Mouse (Mus musculus): ENCODE data around the gene Asb8. TPM values are rescaled to one million over a fixed set of nuclear protein-coding genes. Genes with fewer than 3 reads are reported as not detected.

Gene Asb8
- polyA plus RNA-seq, 1 experiment from 2014 or later: 22.8 TPM

GRCm38 (mm10) chr15:98148356-98148755 is 17.1 kb downstream of the Asb8 start:
- peaks cover 11% of the 10 kb centered on the region for H3K4me1 ChIP-seq (ENCODE audit: control insufficient read depth, low read depth, low read length)
- no peak overlapping the region for H3K4me3 ChIP-seq (ENCODE audit: low read depth, low read length)
- WGBS (ENCODE audit: insufficient replicate concordance): 80% methylated on average over 3 of the region's 3 CpGs
- H3K9ac ChIP-seq (ENCODE audit: low read depth, low read length): no peak overlapping the region
- H3K36me3 ChIP-seq (ENCODE audit: control insufficient read depth, insufficient read depth): no peaks in the 10 kb centered on the region
- no peaks in the 10 kb centered on the region for H3K27me3 ChIP-seq (ENCODE audit: control insufficient read depth, insufficient read depth, low read depth, low read length)
- no peak overlapping the region for H3K27ac ChIP-seq (ENCODE audit: low read length)
- H3K9me3 ChIP-seq (replicated peaks; ENCODE audit: control insufficient read depth, low read length): no peaks in the 10 kb centered on the region
- no peak for ATAC-seq (ENCODE audit: low read depth)
- no peak overlapping the region for H3K4me2 ChIP-seq (ENCODE audit: low read depth, low read length)

DNA sequence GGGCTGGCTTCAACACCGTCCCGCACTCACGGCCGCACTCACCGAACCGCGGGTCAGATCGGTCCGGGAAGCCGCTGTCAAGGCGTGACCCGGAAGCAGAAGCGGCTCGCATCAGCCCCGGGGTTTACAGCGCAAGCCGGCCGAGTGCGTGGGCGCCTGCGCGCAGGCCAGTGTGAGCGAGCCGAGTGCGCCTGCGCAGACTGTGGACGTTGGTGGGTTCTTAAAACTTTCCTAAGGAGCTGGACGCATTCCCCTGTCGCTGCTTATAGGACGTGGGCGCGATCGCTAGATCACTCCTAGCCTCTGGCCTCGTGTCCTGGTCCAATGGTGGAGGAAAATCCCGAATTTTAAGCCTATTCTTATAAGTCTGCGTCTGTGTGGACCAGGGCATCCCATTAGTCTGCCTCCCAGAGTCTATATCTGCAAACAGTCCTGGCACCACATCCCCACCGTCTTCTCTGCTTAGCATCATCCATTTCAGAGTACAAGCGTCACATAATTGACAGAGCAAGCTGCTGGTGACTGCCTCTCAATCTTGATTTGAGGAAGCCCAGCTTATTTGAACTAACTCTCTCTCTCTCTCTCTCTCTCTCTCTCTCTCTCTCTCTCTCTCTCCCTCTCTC is 19.8 kb downstream of the Asb8 start:
- Histone ChIP-seq H3K4me1 (ENCODE audit: control insufficient read depth, low read depth, low read length) (peaks cover 11% of the 10 kb centered on the region), H3K36me3 (ENCODE audit: control insufficient read depth, insufficient read depth) (peaks cover 2% of the 10 kb centered on the region; the same call in 1 of the 2 replicates), H3K9me3 (replicated peaks; ENCODE audit: control insufficient read depth, low read length) (no peaks in the 10 kb centered on the region), H3K4me2 (ENCODE audit: low read depth, low read length) (peak overlapping the region; percentile 91), H3K9ac (ENCODE audit: low read depth, low read length) (peak overlapping the region; percentile 95), H3K4me3 (ENCODE audit: low read depth, low read length) (peak overlapping the region; percentile 95), H3K27me3 (ENCODE audit: control insufficient read depth, insufficient read depth, low read depth, low read length) (no peaks in the 10 kb centered on the region), H3K27ac (ENCODE audit: low read length) (peak overlapping the region; percentile 81)
- 1% methylated on average over 38 of the region's 38 CpGs for WGBS (ENCODE audit: insufficient replicate concordance)
- ATAC-seq (ENCODE audit: low read depth): peak; percentile 98

GRCm38 (mm10) chr15:98144861-98145507 is 20.4 kb downstream of the Asb8 start:
- H3K27ac ChIP-seq (ENCODE audit: low read length): peak overlapping the region; percentile 81
- peak; percentile 65 for ATAC-seq (ENCODE audit: low read depth)
- WGBS (ENCODE audit: insufficient replicate concordance): under 1% methylated on average over 31 of the region's 36 CpGs

DNA sequence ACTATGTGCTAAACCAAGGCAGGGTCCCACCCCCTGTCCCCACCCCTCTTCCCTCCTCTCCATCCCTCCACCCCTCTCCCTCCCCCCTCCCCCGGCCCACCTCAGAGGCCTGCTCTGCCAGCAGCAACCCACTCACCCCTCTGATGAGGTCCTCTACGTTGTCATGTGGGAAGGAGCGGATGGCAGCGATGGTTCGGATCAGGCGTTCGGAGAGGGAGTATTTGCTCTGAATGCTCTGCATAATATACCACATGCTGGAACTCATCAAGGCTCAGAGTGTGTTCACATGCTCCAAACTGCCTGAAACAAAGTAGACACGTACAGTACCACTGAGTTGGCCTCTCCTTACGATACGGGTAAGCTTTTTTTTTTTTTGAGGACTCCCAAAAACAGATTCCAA is 22.9 kb downstream of the Asb8 start:
- peaks cover 11% of the 10 kb centered on the region for H3K4me1 ChIP-seq (ENCODE audit: control insufficient read depth, low read depth, low read length)
- no peak overlapping the region for H3K4me2 ChIP-seq (ENCODE audit: low read depth, low read length)
- no peaks in the 10 kb centered on the region for H3K9me3 ChIP-seq (replicated peaks; ENCODE audit: control insufficient read depth, low read length)
- H3K36me3 ChIP-seq (ENCODE audit: control insufficient read depth, insufficient read depth): peaks cover 2% of the 10 kb centered on the region; the same call in 1 of the 2 replicates
- no peaks in the 10 kb centered on the region for H3K27me3 ChIP-seq (ENCODE audit: control insufficient read depth, insufficient read depth, low read depth, low read length)
- H3K27ac ChIP-seq (ENCODE audit: low read length): no peak overlapping the region
- no peak overlapping the region for H3K4me3 ChIP-seq (ENCODE audit: low read depth, low read length)
- ATAC-seq (ENCODE audit: low read depth): no peak
- H3K9ac ChIP-seq (ENCODE audit: low read depth, low read length): no peak overlapping the region
- 92% methylated on average over 10 of the region's 10 CpGs for WGBS (ENCODE audit: insufficient replicate concordance)

More at GRCm38 (mm10) chr15:98144861-98145507, 20.4 kb downstream of the Asb8 start:
- Histone ChIP-seq H3K9me3 (replicated peaks; ENCODE audit: control insufficient read depth, low read length) (no peaks in the 10 kb centered on the region), H3K4me3 (ENCODE audit: low read depth, low read length) (peak overlapping the region; percentile 95), H3K36me3 (ENCODE audit: control insufficient read depth, insufficient read depth) (peaks cover 2% of the 10 kb centered on the region; the same call in 1 of the 2 replicates), H3K27me3 (ENCODE audit: control insufficient read depth, insufficient read depth, low read depth, low read length) (no peaks in the 10 kb centered on the region), H3K4me1 (ENCODE audit: control insufficient read depth, low read depth, low read length) (peaks cover 11% of the 10 kb centered on the region), H3K9ac (ENCODE audit: low read depth, low read length) (peak overlapping the region; percentile 95), H3K4me2 (ENCODE audit: low read depth, low read length) (peak overlapping the region; percentile 91)

DNA sequence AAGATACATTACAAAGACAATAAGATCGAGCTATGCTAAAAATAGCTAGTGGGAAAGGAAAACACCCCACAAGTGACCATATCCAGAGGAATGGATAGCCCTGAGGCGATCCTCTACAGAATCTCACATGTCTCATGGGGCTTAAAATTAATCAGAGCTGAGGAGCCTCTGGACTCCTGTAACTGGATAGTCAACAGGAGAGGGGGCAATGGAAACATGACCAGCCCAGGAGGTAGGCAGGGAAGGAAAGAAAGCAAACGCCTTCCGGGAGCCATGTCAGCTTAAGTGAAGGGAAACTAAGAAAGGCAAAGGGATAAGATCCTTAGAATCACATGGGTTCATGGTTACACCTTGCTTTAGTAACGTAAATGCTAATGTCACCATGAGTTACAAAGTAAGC is 24.6 kb downstream of the Asb8 start:
- peaks cover 10% of the 10 kb centered on the region for H3K4me1 ChIP-seq (ENCODE audit: control insufficient read depth, low read depth, low read length)
- H3K4me2 ChIP-seq (ENCODE audit: low read depth, low read length): no peak overlapping the region
- no peak overlapping the region for H3K9ac ChIP-seq (ENCODE audit: low read depth, low read length)
- no peaks in the 10 kb centered on the region for H3K27me3 ChIP-seq (ENCODE audit: control insufficient read depth, insufficient read depth, low read depth, low read length)
- peaks cover 5% of the 10 kb centered on the region for H3K36me3 ChIP-seq (ENCODE audit: control insufficient read depth, insufficient read depth)
- no peak for ATAC-seq (ENCODE audit: low read depth)
- no peaks in the 10 kb centered on the region for H3K9me3 ChIP-seq (replicated peaks; ENCODE audit: control insufficient read depth, low read length)
- H3K27ac ChIP-seq (ENCODE audit: low read length): no peak overlapping the region
- WGBS (ENCODE audit: insufficient replicate concordance): 81% methylated on average over 5 of the region's 5 CpGs
- no peak overlapping the region for H3K4me3 ChIP-seq (ENCODE audit: low read depth, low read length)

DNA sequence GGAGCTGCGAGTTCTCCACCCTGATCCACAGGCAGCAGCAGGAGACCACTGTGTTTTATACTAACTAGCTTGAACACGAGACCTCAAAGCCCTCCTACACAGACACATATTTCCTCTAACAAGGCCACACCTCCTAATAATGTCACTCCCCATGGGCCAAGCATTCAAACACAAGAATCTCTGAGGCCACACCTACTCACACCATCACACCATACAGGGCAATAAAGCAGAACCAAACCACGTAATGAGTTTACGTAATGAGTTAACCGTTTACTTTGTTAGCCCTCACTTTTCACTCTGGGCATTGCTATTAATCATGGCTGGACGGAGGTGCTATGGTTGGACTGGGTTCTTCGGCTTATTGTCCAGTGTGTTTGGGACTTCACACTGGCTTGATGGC is 25.7 kb downstream of the Asb8 start:
- peaks cover 6% of the 10 kb centered on the region for H3K4me1 ChIP-seq (ENCODE audit: control insufficient read depth, low read depth, low read length)
- 62% methylated on average over 7 of the region's 7 CpGs for WGBS (ENCODE audit: insufficient replicate concordance)

DNA sequence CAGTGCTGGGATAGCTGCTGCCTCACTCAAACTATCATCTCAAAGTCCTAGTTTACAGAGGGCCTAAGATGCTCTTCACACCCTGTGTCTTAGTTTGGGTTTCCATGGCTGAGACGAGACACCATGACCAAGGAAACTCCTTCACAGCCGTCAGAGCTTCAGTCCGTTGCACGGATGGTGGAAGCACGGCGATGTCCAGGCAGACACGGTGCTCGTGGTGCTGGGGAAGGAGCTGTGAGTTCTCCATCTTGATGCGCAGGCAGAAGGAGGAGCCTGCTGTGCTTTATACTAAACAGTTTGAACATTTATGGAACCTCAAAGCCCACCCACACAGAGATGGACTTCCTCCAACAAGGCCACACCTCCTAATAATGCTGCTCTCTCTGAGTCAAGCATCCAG is 28.6 kb downstream of the Asb8 start:
- H3K27ac ChIP-seq (ENCODE audit: low read length): no peak overlapping the region
- H3K4me2 ChIP-seq (ENCODE audit: low read depth, low read length): no peak overlapping the region
- no peaks in the 10 kb centered on the region for H3K4me1 ChIP-seq (ENCODE audit: control insufficient read depth, low read depth, low read length)
- H3K9ac ChIP-seq (ENCODE audit: low read depth, low read length): no peak overlapping the region
- ATAC-seq (ENCODE audit: low read depth): no peak
- H3K4me3 ChIP-seq (ENCODE audit: low read depth, low read length): no peak overlapping the region
- H3K36me3 ChIP-seq (ENCODE audit: control insufficient read depth, insufficient read depth): peaks cover 8% of the 10 kb centered on the region
- 83% methylated on average over 9 of the region's 9 CpGs for WGBS (ENCODE audit: insufficient replicate concordance)
- H3K27me3 ChIP-seq (ENCODE audit: control insufficient read depth, insufficient read depth, low read depth, low read length): no peaks in the 10 kb centered on the region
- no peaks in the 10 kb centered on the region for H3K9me3 ChIP-seq (replicated peaks; ENCODE audit: control insufficient read depth, low read length)

More for the DNA sequence above, 25.7 kb downstream of the Asb8 start:
- Histone ChIP-seq H3K27ac (ENCODE audit: low read length) (no peak overlapping the region), H3K27me3 (ENCODE audit: control insufficient read depth, insufficient read depth, low read depth, low read length) (no peaks in the 10 kb centered on the region), H3K36me3 (ENCODE audit: control insufficient read depth, insufficient read depth) (peaks cover 8% of the 10 kb centered on the region), H3K9ac (ENCODE audit: low read depth, low read length) (no peak overlapping the region), H3K9me3 (replicated peaks; ENCODE audit: control insufficient read depth, low read length) (no peaks in the 10 kb centered on the region), H3K4me3 (ENCODE audit: low read depth, low read length) (no peak overlapping the region), H3K4me2 (ENCODE audit: low read depth, low read length) (no peak overlapping the region)
- peak; percentile 41; the same call in 1 of the 2 replicates for ATAC-seq (ENCODE audit: low read depth)

DNA sequence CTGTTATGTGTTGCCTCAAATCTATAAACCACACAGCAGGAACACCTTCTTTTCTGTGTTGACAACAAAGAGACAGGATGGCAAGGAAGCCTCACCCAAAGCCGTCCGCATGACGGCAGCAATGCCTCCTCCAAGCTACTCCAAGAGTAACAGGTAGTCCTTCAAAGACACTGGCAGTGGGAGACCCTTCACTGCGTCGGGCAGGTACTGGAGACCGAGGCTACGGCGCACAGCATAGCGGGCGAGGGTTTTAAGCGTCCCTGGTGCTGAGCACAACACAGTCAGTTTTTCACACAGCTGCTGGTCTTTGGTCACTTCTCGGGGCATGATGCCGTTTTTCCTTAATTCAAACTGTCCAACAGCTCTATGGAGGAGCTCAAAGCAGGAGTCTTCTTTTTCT is 29.8 kb downstream of the Asb8 start:
- no peak for ATAC-seq (ENCODE audit: low read depth)
- Histone ChIP-seq H3K4me1 (ENCODE audit: control insufficient read depth, low read depth, low read length) (no peaks in the 10 kb centered on the region), H3K9ac (ENCODE audit: low read depth, low read length) (no peak overlapping the region), H3K9me3 (replicated peaks; ENCODE audit: control insufficient read depth, low read length) (no peaks in the 10 kb centered on the region), H3K27ac (ENCODE audit: low read length) (no peak overlapping the region), H3K4me3 (ENCODE audit: low read depth, low read length) (no peak overlapping the region), H3K4me2 (ENCODE audit: low read depth, low read length) (no peak overlapping the region), H3K36me3 (ENCODE audit: control insufficient read depth, insufficient read depth) (peaks cover 6% of the 10 kb centered on the region), H3K27me3 (ENCODE audit: control insufficient read depth, insufficient read depth, low read depth, low read length) (no peaks in the 10 kb centered on the region)
- WGBS (ENCODE audit: insufficient replicate concordance): 88% methylated on average over 13 of the region's 13 CpGs

DNA sequence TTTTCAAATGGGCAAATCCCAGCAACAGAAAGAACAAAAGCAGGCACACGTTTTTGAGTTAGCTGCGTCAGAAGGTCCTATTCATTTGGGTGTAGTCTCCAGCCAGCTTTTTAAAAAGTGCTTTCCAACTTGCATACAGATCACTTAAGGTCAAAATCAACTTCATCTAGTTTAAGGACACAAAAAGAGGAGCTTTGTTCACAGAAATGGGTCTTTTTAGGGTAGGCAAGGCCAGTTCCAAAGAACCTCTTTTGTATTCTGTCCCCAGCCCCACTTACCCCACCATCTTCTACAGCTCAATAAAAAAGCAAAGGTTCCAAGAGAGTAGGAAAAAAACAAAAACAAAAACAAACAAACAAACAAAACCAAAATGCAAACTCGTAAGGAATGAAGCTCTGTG is 30.8 kb downstream of the Asb8 start:
- Histone ChIP-seq H3K27ac (ENCODE audit: low read length) (no peak overlapping the region), H3K9ac (ENCODE audit: low read depth, low read length) (no peak overlapping the region), H3K36me3 (ENCODE audit: control insufficient read depth, insufficient read depth) (peaks cover 6% of the 10 kb centered on the region), H3K9me3 (replicated peaks; ENCODE audit: control insufficient read depth, low read length) (no peaks in the 10 kb centered on the region), H3K4me1 (ENCODE audit: control insufficient read depth, low read depth, low read length) (no peaks in the 10 kb centered on the region), H3K4me3 (ENCODE audit: low read depth, low read length) (no peak overlapping the region), H3K4me2 (ENCODE audit: low read depth, low read length) (no peak overlapping the region), H3K27me3 (ENCODE audit: control insufficient read depth, insufficient read depth, low read depth, low read length) (no peaks in the 10 kb centered on the region)
- no peak for ATAC-seq (ENCODE audit: low read depth)
- WGBS (ENCODE audit: insufficient replicate concordance): 74% methylated on average over 3 of the region's 3 CpGs

Measured in liver, embryonic 16.5 days (tissue).